Mouse (Mus musculus) embryonic facial prominence, embryonic 10.5 days (tissue): ENCODE measurements around the gene Pou5f1. TPM values are rescaled to one million over a fixed set of nuclear protein-coding genes. Genes with fewer than 3 reads are reported as not detected.
"Not testable (repeated sequence)": the region's sequence is repeated elsewhere in the genome, so short reads cannot be mapped to it uniquely, and the experiment has no call there.

Experiments used
- DNase-seq: peaks from one replicate; pipeline ENCODE4 v3.0.0-alpha.2; 2017; ENCODE audit warnings: low spot score
- H3K27ac ChIP-seq: fragments of 300-500 bp; sonication (generic); replicated peaks from 2 replicates; pipeline ENCODE4 v1.5.1; 2016; ENCODE audit warnings: mild to moderate bottlenecking
- H3K27me3 ChIP-seq: fragments of 300-500 bp; sonication (generic); replicated peaks from 2 replicates; pipeline ENCODE4 v1.6.1; 2016; ENCODE audit warnings: low read depth, mild to moderate bottlenecking; ENCODE audit not compliant: poor library complexity, severe bottlenecking
- H3K36me3 ChIP-seq: fragments of 300-500 bp; sonication (generic); replicated peaks from 2 replicates; pipeline ENCODE4 v1.6.1; 2016; ENCODE audit warnings: mild to moderate bottlenecking, moderate library complexity
- H3K4me1 ChIP-seq: fragments of 300-500 bp; sonication (generic); 2 replicates; pipeline ENCODE4 v1.6.1; 2016
- H3K4me3 ChIP-seq: fragments of 300-500 bp; sonication (generic); 2 replicates; pipeline ENCODE4 v1.5.1; 2016; ENCODE audit warnings: mild to moderate bottlenecking, moderate library complexity
- H3K9me3 ChIP-seq: fragments of 300-500 bp; sonication (generic); 2 replicates; pipeline ENCODE4 v1.6.1; 2016; ENCODE audit warnings: mild to moderate bottlenecking
- WGBS: fragments of 180-500 bp; shearing (Covaris S2); methylation state at CpG from one replicate; pipeline ENCODE4 v1.1.7; 2016; 5-methylcytosine and 5-hydroxymethylcytosine counted together
- polyA plus RNA-seq: library from polyadenylated mRNA; unstranded; fragments of >200 nt; fragmentation: Nextera tagmentation; extraction: Ambion mirVana; gene quantifications from 2 replicates; pipeline ENCODE4 v1.2.1, GENCODE M21; 2016

The Pou5f1 gene
- polyA plus RNA-seq = not detected in 2 replicates

- Histone ChIP-seq H3K4me3 (peak within 1 kb of the TSS; percentile 8; the same call in 1 of the 2 replicates), H3K27ac (no peak within 1 kb of the TSS), H3K4me1 (peaks cover 29% of the 10 kb centered on the region), H3K9me3 (no peaks in the 10 kb centered on the region), H3K36me3 (no peaks in the 10 kb centered on the region), H3K27me3 (peaks cover 79% of the 10 kb centered on the region)
- no peak for DNase-seq
- 17% methylated on average over 13 of the region's 13 CpGs for WGBS
Observed at GRCm38 (mm10) chr17:35505776-35506175, at the start of gene Pou5f1. TSS of gene Pou5f1 (plus strand) at chr17:35506018.

GRCm38 (mm10) chr17:35458247-35458646 lies 47.6 kb upstream of the Pou5f1 start:
- no CpG with 5 or more reads among the region's 1 CpGs for WGBS

GRCm38 (mm10) chr17:35460513-35461341 lies 45.1 kb upstream of the Pou5f1 start:
- H3K9me3 ChIP-seq, H3K27ac ChIP-seq, H3K4me1 ChIP-seq, H3K27me3 ChIP-seq, H3K4me3 ChIP-seq, DNase-seq, H3K36me3 ChIP-seq: not testable (repeated sequence)
- 56% methylated on average over 3 of the region's 9 CpGs for WGBS

More at GRCm38 (mm10) chr17:35458247-35458646, 47.6 kb upstream of the Pou5f1 start:
- H3K9me3 ChIP-seq, DNase-seq, H3K36me3 ChIP-seq, H3K4me1 ChIP-seq, H3K27me3 ChIP-seq, H3K27ac ChIP-seq, H3K4me3 ChIP-seq: not testable (repeated sequence)

GRCm38 (mm10) chr17:35465651-35466050 lies 40.2 kb upstream of the Pou5f1 start:
- WGBS = 6% methylated on average over 8 of the region's 8 CpGs
- not testable (repeated sequence) for H3K27ac ChIP-seq, H3K36me3 ChIP-seq, H3K4me3 ChIP-seq, H3K9me3 ChIP-seq
- H3K27me3 ChIP-seq = peaks cover 25% of the 10 kb centered on the region
- H3K4me1 ChIP-seq = peaks cover 13% of the 10 kb centered on the region
- peak; percentile 71 for DNase-seq

GRCm38 (mm10) chr17:35468936-35469335 lies 36.9 kb upstream of the Pou5f1 start:
- H3K4me3 ChIP-seq, DNase-seq, H3K27ac ChIP-seq, H3K9me3 ChIP-seq, H3K36me3 ChIP-seq: not testable (repeated sequence)
- Histone ChIP-seq H3K4me1 (peaks cover 15% of the 10 kb centered on the region), H3K27me3 (peaks cover 52% of the 10 kb centered on the region)
- 68% methylated on average over 3 of the region's 3 CpGs for WGBS

GRCm38 (mm10) chr17:35469842-35470751 lies 35.7 kb upstream of the Pou5f1 start, which contains the start of gene H2-Q10:
TSS of gene H2-Q10 (plus strand) at chr17:35470089.
- DNase-seq = peak; percentile 42
- 2% methylated on average over 80 of the region's 80 CpGs for WGBS
- no peaks in the 10 kb centered on the region for H3K36me3 ChIP-seq
- peaks cover 15% of the 10 kb centered on the region for H3K4me1 ChIP-seq
- H3K27ac ChIP-seq = no peak within 1 kb of the TSS
- H3K9me3 ChIP-seq = no peaks in the 10 kb centered on the region
- peaks cover 55% of the 10 kb centered on the region for H3K27me3 ChIP-seq
- peak within 1 kb of the TSS; percentile 60 for H3K4me3 ChIP-seq

- Histone ChIP-seq H3K9me3 (no peaks in the 10 kb centered on the region), H3K4me1 (peaks cover 6% of the 10 kb centered on the region; the same call in 1 of the 2 replicates), H3K36me3 (no peaks in the 10 kb centered on the region), H3K27ac (no peak overlapping the region), H3K4me3 (no peak overlapping the region), H3K27me3 (0 out of 2 replicates have a peak, but pooled peaks cover 4% of the 10 kb centered on the region)
- peak; percentile 70 for DNase-seq
- 1% methylated on average over 9 of the region's 9 CpGs for WGBS
Observed at GRCm38 (mm10) chr17:35484066-35484465, 21.8 kb upstream of the Pou5f1 start.

GRCm38 (mm10) chr17:35485702-35486101 lies 20.1 kb upstream of the Pou5f1 start:
- Histone ChIP-seq H3K4me1 (peaks cover 10% of the 10 kb centered on the region), H3K27ac (0 out of 2 replicates have a peak overlapping the region, but pooled peaks have one; percentile 40), H3K27me3 (0 out of 2 replicates have a peak, but pooled peaks cover 10% of the 10 kb centered on the region), H3K4me3 (no peak overlapping the region), H3K9me3 (no peaks in the 10 kb centered on the region), H3K36me3 (no peaks in the 10 kb centered on the region)
- WGBS = 32% methylated on average over 4 of the region's 4 CpGs
- no peak for DNase-seq

- H3K27ac ChIP-seq = no peak overlapping the region
- H3K36me3 ChIP-seq = no peaks in the 10 kb centered on the region
- no peak overlapping the region for H3K4me3 ChIP-seq
- H3K27me3 ChIP-seq = 0 out of 2 replicates have a peak, but pooled peaks cover 10% of the 10 kb centered on the region
- 59% methylated on average over 10 of the region's 10 CpGs for WGBS
- no peak for DNase-seq
- H3K9me3 ChIP-seq = no peaks in the 10 kb centered on the region
- peaks cover 10% of the 10 kb centered on the region for H3K4me1 ChIP-seq
Observed at GRCm38 (mm10) chr17:35486726-35487125, 19.1 kb upstream of the Pou5f1 start.

GRCm38 (mm10) chr17:35488041-35488440 lies 17.8 kb upstream of the Pou5f1 start:
- no peak overlapping the region for H3K4me3 ChIP-seq

GRCm38 (mm10) chr17:35490320-35490719 lies 15.5 kb upstream of the Pou5f1 start:
- no peak for DNase-seq
- H3K4me1 ChIP-seq = peaks cover 10% of the 10 kb centered on the region
- H3K9me3 ChIP-seq = no peaks in the 10 kb centered on the region
- H3K27me3 ChIP-seq = 0 out of 2 replicates have a peak, but pooled peaks cover 10% of the 10 kb centered on the region
- 55% methylated on average over 5 of the region's 5 CpGs for WGBS
- H3K27ac ChIP-seq = no peak overlapping the region
- no peak overlapping the region for H3K4me3 ChIP-seq
- H3K36me3 ChIP-seq = no peaks in the 10 kb centered on the region

More at GRCm38 (mm10) chr17:35488041-35488440, 17.8 kb upstream of the Pou5f1 start:
- Histone ChIP-seq H3K27ac (no peak overlapping the region), H3K36me3 (no peaks in the 10 kb centered on the region), H3K9me3 (no peaks in the 10 kb centered on the region), H3K27me3 (0 out of 2 replicates have a peak, but pooled peaks cover 10% of the 10 kb centered on the region), H3K4me1 (peaks cover 10% of the 10 kb centered on the region)
- no peak for DNase-seq
- WGBS = 91% methylated on average over 2 of the region's 2 CpGs

- no peak overlapping the region for H3K4me3 ChIP-seq
Observed at GRCm38 (mm10) chr17:35497124-35497523, 8.7 kb upstream of the Pou5f1 start.

More at GRCm38 (mm10) chr17:35497124-35497523, 8.7 kb upstream of the Pou5f1 start:
- Histone ChIP-seq H3K9me3 (no peaks in the 10 kb centered on the region), H3K27ac (no peak overlapping the region), H3K4me1 (peaks cover 3% of the 10 kb centered on the region), H3K36me3 (no peaks in the 10 kb centered on the region), H3K27me3 (0 out of 2 replicates have a peak, but pooled peaks cover 10% of the 10 kb centered on the region)
- 91% methylated on average over 7 of the region's 7 CpGs for WGBS
- no peak for DNase-seq
